Mouse (Mus musculus): ENCODE results near the gene Fars2.
"Not testable (repeated sequence)": the region's sequence is repeated elsewhere in the genome, so short reads cannot be mapped to it uniquely, and the experiment has no call there.

The Fars2 gene

GRCm38 (mm10) chr13:36460473-36460872, 343.3 kb downstream of the Fars2 start:
- DNase-seq (ENCODE audit: inconsistent ontology term): no peak

GRCm38 (mm10) chr13:36463669-36464068, 346.5 kb downstream of the Fars2 start:
- DNase-seq (ENCODE audit: inconsistent ontology term): no peak

- not testable (repeated sequence) for DNase-seq (ENCODE audit: inconsistent ontology term)
These were observed 348.9 kb downstream of the Fars2 start for GRCm38 (mm10) chr13:36466076-36466475.

- no peak for DNase-seq (ENCODE audit: inconsistent ontology term)
These were observed 349.3 kb downstream of the Fars2 start for GRCm38 (mm10) chr13:36466515-36466921.

- no peak for DNase-seq (ENCODE audit: inconsistent ontology term)
These were observed 350.6 kb downstream of the Fars2 start for GRCm38 (mm10) chr13:36467849-36468248.

- DNase-seq (ENCODE audit: inconsistent ontology term): no peak
These were observed 351.8 kb downstream of the Fars2 start for GRCm38 (mm10) chr13:36468963-36469362.

- no peak for DNase-seq (ENCODE audit: inconsistent ontology term)
These were observed 352.4 kb downstream of the Fars2 start for GRCm38 (mm10) chr13:36469412-36470125.

GRCm38 (mm10) chr13:36477648-36478047, 360.4 kb downstream of the Fars2 start:
- DNase-seq (ENCODE audit: inconsistent ontology term): no peak

- DNase-seq (ENCODE audit: inconsistent ontology term): no peak
These were observed 361.0 kb downstream of the Fars2 start for GRCm38 (mm10) chr13:36478243-36478642.

- no peak for DNase-seq (ENCODE audit: inconsistent ontology term)
These were observed 362.9 kb downstream of the Fars2 start for GRCm38 (mm10) chr13:36480101-36480500.

GRCm38 (mm10) chr13:36484391-36484790, 367.2 kb downstream of the Fars2 start:
- no peak for DNase-seq (ENCODE audit: inconsistent ontology term)

GRCm38 (mm10) chr13:36486756-36487155, 369.5 kb downstream of the Fars2 start:
- no peak for DNase-seq (ENCODE audit: inconsistent ontology term)

GRCm38 (mm10) chr13:36489365-36489764, 372.2 kb downstream of the Fars2 start:
- no peak for DNase-seq (ENCODE audit: inconsistent ontology term)

- peak; percentile 60 for DNase-seq (ENCODE audit: inconsistent ontology term)
These were observed 373.4 kb downstream of the Fars2 start for GRCm38 (mm10) chr13:36490612-36491011.

GRCm38 (mm10) chr13:36492397-36492796, 375.2 kb downstream of the Fars2 start:
- DNase-seq (ENCODE audit: inconsistent ontology term): no peak

GRCm38 (mm10) chr13:36493294-36493693, 376.1 kb downstream of the Fars2 start:
- DNase-seq (ENCODE audit: inconsistent ontology term): peak; percentile 34

GRCm38 (mm10) chr13:36493762-36494161, 376.6 kb downstream of the Fars2 start:
- DNase-seq (ENCODE audit: inconsistent ontology term): no peak

GRCm38 (mm10) chr13:36495980-36496379, 378.8 kb downstream of the Fars2 start:
- DNase-seq (ENCODE audit: inconsistent ontology term): no peak

- DNase-seq (ENCODE audit: inconsistent ontology term): peak; percentile 72
These were observed 380.1 kb downstream of the Fars2 start for GRCm38 (mm10) chr13:36497346-36497745.

GRCm38 (mm10) chr13:36500370-36500905, 383.2 kb downstream of the Fars2 start:
- no peak for DNase-seq (ENCODE audit: inconsistent ontology term)

- no peak for DNase-seq (ENCODE audit: inconsistent ontology term)
These were observed 386.3 kb downstream of the Fars2 start for GRCm38 (mm10) chr13:36503551-36503950.

- no peak for DNase-seq (ENCODE audit: inconsistent ontology term)
These were observed 386.8 kb downstream of the Fars2 start for GRCm38 (mm10) chr13:36503991-36504390.

GRCm38 (mm10) chr13:36505730-36506129, 388.5 kb downstream of the Fars2 start:
- DNase-seq (ENCODE audit: inconsistent ontology term): no peak

- no peak for DNase-seq (ENCODE audit: inconsistent ontology term)
These were observed 389.1 kb downstream of the Fars2 start for GRCm38 (mm10) chr13:36506315-36506714.
